Mouse (Mus musculus): ENCODE measurements around the gene Kif1bp.
"Not testable (repeated sequence)": the region's sequence is repeated elsewhere in the genome, so short reads cannot be mapped to it uniquely, and the experiment has no call there.

Kif1bp gene

DNA sequence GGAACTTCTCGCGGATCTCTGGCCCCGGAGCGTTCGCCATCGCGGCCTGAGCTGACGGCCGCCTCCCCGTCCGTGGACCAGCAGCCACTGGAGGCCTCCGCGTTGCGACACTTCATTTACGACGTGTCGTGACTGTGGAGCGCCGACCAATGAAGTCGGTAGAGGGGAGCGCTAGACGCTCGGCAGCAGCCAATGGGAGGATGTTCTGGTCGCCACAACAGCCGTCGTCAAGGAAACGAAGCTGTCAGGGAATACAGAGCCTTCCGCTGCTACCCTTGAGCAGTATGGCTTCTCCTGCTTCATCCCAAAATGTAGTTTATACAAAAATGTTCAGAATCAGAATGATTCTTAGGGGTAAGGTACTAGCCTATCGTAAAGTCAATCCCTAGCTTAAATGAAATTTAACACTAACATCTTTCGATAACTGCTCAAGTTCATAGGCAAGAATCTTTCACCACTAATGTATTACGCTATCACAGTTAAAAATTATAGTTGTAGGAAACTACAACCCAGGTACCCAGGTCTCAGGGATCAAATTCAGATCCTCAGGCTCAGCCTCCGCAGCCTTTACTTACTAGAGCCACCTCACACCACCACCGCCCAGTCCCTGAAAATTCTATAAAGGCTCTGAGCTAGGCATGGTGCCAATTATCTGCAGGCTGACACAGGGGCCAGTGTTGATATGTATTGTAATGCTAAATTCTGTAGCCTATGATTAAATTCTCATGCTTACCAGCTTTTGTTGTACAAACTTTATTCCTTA, at the start of gene Kif1bp:
Gene Kif1bp (minus strand): TSS at position 120 of the 763 bp plus-strand sequence.
- peak; percentile 97 for DNase-seq (ENCODE audit: low read depth)

DNA sequence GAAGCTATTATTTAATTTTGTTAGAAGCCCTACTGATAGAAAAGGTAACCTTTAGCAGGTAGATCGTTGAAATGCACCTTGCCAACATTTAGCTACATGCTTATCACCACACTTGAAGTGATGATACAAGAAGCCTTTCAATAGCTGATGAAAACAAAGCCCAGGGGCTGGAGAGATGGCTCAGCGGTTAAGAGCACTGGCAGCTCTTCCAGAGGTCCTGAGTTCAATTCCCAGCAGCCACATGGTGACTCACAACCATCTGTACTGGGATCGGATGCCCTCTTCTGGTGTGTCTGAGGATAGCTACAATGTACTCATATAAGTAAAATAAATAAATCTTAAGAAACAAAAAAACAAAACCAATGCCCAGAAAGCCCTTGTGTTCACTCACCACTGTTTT, 25.9 kb upstream of the Kif1bp start:
- DNase-seq (ENCODE audit: low read depth) = no peak

DNA sequence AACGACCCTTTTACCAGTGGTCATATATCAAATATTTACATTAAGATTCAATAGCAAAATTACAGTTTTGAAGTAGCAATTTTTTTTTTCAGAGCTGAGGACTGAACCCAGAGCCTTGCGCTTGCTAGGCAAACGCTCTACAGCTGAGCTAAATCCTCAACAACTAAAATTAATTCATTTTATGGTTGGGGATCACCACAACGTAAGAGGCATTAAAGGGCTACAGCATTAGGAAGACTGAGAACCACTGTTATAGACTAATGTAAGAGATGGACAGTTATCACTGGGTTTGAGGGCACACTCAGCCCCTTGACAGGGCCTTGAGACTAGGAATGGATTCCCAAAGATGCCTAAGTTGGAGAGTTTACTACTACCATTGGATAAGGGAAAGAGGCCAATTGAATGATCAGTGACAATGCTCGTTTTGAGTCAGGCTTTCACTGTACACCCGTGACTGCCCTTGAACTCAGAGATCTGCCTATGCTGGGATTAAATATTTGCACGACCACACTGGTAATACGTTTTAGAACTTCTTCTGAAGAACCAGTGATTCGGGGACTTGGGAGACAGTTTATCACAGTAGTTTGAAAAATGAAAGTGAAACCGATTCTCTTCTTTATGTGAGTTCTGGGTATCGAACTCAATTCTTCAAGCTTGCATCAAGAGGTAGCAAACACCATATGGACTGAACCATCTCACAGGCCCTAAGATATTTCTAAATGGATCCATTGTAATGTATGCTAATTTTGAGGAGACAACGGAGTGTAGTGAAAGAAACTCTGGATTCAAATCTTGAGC, 25.2 kb upstream of the Kif1bp start:
- DNase-seq (ENCODE audit: low read depth) = no peak

DNA sequence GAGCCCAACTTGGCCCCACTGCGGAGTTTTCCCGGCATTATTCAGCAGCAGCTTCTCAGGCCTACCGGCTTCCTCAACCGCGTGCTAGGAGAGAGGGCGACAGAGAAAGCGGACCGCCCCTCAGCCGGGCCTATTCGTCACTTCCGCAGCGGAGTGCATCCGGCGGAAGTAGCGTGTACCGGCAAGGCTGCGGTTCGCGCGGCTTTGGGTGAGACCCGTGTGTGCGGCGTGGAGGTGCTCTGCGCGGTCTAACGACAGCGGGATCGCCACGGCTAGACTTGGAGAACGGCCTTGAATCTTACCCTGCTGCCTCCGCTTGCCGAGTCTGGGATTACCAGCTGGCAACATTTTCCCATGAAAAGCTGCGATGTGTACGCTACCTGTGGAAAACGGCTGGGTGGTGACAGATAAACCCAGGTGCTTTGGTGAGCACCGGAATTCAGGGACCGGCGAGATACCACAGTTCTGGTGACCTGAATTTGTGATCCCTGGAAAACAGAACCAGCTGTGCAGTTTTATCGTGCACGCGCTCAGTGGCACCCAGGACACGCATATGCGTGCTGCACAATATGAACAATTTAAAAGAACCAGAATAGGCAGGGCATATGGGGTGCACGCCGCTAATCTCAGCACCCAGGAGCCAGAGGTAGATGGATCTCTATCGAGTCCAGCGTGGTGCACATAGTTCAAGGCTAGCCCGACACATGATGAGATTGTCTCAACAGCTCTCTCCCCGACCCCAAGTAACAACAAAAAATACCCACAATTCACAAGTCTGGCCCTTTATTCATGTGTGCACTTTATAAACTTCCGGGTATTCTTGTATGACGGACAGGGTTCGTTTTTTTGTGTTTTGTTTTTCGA, 24.2 kb upstream of the Kif1bp start, which contains the start of gene Ddx21:
Gene Ddx21 (minus strand): TSS at position 105 of the 864 bp plus-strand sequence.
- DNase-seq (ENCODE audit: low read depth) = peak; percentile 88

DNA sequence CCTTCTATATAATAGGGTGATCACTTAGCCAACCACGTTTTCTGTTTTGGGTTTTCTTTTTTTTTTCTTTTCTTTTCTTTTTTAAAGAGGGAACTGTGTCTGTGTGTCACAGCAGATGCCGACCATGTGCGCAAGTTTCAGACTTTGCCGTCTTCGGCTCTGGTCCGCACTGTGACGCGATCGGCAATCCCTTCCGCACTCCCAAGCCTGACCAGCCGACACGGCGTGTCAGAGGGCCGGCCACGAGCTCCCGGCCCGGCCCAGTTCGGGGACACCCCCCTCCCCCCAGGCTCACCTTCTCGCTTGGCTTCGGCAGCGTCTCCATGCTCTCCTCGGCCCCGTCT, 23.5 kb upstream of the Kif1bp start:
- no peak for DNase-seq (ENCODE audit: low read depth)

DNA sequence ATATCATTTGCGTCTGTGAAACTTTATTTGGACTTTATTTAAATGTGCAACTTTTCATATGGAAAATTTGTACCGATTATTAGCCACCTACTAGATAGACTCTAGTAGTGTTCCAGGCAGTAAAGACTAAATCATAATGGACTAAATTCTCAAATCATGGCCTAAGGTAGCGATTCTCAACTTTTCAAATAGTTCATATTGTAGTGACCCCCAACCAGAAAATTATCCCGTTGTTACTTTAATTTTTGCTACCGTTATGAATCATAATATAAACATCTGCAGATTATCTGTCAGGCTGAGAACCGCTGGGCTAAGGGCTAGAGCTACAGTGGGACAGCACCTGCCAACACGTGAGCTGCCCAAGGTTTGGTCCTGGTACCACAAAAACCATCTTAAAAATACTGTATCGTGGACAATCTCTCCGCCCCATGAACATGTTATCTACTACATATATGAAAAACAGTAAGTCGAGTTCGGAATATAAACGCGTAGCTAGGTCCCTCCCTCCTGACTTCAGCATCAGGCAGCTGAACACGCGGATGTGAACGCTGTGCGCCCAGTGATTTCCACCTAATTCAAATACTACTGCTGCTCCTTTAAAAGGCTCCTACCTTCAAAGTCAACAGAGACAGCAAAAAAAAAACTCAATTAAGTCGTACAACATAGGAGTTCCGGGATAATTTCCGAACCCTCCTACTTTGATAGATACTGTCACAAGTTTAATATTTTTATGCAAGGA, 23.0 kb upstream of the Kif1bp start:
- DNase-seq (ENCODE audit: low read depth) = no peak

DNA sequence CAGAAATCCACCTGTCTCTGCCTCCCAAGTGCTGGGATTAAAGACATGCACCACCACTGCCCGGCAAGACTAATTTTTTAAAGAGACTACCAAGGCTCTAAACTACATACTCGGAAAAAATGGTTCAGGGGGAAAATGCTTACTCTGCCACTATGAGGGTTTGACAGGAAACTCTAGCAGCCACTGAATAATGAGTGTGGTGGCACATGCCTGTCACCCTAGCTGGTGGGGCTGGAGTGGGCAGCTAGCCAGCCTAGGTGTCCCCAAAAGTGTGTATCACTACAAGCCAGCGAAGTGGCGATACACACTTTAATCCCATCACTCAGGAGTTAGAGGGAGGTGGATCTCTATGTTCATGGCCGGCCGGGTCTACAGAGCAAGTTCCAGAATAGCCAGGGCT, 21.8 kb upstream of the Kif1bp start:
- DNase-seq (ENCODE audit: low read depth) = no peak

DNA sequence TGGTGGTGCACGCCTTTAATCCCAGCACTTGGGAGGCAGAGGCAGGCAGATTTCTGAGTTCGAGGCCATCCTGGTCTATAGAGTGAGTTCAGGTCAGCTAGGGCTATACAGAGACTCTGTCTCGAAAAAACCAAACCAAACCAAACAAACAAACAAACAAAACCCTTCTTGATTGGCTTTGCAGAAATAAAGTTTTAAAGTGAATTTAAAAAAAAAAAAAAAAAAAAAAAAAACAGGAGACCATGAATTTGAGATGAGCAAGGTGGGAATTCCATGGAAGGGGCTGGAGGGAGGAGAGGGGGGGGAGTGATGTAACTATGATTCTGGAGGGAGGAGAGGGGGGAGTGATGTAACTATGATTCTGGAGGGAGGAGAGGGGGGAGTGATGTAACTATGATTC, 21.1 kb upstream of the Kif1bp start:
- not testable (repeated sequence) for DNase-seq (ENCODE audit: low read depth)

DNA sequence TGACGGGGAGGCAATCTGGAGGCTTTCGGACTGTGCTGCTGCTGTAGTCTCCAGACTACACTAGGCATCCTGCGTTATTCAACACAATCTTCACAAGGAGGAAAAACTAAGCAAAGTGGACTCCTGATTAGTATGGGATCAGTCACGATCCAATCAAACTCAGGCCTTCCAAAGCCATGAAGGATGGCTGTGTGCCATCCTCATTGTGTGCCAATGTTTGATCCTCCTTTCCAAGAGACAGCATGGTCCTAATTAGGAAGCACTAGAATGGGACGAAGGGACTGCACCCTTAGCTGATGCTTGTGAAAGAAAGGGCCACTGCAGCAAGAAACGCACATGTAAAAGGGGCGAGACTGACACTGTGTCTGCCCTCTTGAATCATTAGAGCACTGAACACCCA, 14.2 kb upstream of the Kif1bp start:
- no peak for DNase-seq (ENCODE audit: low read depth)

DNA sequence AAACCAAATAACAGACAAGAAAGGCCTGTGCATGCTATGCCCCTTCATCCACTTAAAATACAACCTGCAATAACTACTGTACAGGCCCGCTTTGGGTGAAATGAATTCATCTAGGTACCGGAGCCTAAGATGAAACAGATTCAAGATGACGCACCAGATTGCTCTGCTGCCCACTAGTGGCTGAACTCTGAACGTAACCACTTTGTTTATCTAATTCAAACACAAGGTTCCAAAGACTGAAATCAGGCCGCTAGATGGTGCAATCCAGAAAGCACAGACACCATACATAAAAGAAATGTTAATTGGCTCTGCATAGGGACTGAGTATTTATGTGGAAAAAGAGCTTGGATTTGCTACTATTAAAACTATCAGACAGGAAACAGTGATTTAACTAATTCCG, 11.9 kb upstream of the Kif1bp start:
- peak; percentile 95 for DNase-seq (ENCODE audit: low read depth)

DNA sequence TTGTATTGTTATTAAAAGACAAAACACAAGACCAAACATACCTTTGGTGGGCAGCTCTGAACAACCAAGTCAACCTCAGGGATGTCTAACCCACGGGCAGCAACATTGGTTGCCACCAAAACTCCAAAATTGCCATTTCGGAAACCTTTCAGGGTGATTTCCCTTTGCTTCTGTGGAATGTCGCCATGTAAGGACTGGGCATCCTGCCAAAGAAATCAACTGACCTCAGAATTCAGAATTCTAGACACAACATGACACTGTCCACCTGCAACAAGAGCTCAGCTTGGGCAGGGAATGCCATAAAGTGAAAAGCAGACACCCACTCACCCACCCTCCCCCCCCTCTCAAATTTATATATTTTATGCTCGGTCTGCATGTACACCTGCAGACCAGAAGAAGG, 10.4 kb upstream of the Kif1bp start:
- DNase-seq (ENCODE audit: low read depth) = no peak

DNA sequence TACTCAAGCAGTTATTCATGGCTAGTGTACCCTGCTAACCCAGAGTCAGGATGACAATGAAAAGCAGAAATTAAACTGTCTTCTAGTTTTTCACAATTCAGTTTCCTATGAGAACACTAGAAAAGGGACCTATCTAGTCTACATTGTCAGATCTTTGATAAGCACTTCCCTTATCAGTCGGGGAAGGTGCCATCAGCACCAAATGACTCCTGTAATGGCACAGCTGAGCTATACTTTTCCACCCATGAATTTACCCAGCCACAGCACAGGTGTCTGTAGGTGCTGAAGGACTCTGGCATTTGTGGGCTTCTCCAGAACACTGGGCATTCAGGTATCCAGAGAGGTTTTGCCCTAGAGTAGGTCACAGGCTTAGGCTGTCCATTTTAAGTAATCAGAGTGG, 5.0 kb upstream of the Kif1bp start:
- no peak for DNase-seq (ENCODE audit: low read depth)

DNA sequence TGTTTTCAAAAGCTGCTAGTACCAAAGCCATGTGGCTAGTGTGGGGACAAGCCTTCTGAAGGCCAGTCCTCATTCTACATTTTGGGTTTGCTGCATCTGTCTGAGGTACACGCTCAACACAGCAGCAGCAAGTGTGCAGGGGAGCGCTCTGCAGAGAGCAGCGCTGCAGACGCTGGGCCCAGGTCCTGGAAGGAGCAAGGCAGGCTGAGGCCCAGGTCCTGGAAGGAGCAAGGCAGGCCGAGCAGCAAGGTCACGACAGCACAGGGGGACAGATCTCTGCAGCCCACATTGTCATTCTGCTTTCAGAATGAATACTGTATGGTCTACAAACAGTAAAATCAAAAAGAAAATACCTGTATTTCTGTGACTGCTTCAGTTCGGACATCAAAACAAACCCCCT, 4.4 kb upstream of the Kif1bp start:
- DNase-seq (ENCODE audit: low read depth) = no peak

DNA sequence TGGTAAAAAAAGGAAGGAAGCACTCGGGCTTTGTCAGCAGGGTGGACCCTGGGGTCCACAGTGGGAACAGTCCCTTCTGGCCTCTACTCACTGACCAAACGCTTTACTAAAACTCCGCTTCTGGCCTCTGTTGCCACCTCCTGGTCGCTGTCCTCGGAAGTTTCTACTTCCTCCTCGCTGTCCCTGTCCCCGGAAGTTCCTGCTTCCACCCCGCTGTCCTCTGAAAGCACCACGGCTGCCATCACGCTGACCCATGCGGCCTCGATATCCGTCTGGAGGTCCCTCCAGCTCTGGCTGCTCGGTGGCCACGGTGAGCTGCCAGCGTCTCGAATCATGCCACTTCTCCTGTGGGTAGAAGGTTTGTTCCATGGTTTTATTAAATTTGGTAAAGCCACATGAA, 4.0 kb upstream of the Kif1bp start:
- no peak for DNase-seq (ENCODE audit: low read depth)

DNA sequence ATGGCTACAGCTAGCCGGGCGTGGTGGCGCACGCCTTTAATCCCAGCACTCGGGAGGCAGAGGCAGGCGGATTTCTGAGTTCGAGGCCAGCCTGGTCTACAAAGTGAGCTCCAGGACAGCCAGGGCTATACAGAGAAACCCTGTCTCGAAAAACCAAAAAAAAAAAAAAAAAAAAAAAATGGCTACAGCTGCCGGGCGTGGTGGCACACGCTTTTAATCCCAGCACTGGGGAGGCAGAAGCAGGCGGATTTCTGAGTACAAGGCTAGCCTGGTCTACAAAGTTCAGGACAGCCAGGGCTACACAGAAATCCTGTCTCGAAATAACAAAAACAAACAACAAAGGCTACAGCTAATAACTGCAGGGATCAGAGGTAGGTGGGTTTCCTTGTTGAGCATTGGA, 872 bp upstream of the Kif1bp start:
- not testable (repeated sequence) for DNase-seq (ENCODE audit: low read depth)

DNA sequence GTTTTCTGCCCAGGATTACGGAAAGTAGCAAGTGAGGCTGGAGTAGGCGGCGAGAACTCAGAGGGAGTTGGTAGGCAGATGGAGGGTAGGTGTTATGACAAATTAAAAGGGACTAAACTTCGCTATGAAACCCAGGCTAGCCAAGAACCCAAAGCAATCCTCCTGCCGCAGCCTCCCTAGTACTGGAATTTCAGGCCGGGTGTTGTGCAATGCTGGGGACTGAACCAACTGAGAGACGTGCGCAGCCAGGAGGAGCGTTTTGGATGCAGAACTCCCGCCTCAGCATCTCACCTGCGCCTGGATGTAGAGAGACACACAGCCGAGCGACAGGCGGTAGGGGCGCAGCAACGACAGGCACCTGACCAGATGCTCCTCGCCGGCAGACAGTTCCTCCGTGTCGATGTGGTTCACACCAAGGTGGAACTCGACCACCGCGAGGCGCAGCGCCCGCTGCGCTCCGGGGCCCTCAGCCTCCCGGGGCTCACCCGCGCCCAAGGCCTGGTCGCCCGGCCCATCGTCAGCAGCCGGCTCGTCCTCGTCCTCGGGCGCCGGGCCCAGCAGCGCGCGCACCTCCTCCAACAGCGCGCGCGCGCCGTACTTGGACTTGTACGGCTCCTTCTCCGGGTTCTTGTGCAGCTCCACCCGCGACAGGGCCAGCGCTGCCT, 452 bp downstream of the Kif1bp start:
- DNase-seq (ENCODE audit: low read depth) = no peak

DNA sequence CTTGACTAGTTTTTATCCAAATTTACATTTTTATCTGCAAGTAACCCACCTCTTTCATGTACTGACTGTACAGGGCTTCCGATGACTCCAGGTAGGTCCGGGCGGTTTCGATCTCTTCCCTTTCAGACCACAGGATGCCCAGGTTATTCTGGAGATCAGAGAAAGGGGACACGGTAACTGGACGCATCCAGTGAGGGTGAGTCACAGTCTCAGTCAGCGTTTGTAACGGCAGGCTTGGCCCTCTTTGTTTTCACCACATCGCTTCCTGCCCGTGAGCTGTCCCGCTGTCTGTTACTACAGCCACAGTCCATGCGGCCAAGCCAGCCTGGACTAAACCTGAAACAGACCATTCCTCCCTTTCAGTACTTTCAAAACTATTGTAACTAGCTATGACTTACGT, 3.3 kb downstream of the Kif1bp start:
- no peak for DNase-seq (ENCODE audit: low read depth)

DNA sequence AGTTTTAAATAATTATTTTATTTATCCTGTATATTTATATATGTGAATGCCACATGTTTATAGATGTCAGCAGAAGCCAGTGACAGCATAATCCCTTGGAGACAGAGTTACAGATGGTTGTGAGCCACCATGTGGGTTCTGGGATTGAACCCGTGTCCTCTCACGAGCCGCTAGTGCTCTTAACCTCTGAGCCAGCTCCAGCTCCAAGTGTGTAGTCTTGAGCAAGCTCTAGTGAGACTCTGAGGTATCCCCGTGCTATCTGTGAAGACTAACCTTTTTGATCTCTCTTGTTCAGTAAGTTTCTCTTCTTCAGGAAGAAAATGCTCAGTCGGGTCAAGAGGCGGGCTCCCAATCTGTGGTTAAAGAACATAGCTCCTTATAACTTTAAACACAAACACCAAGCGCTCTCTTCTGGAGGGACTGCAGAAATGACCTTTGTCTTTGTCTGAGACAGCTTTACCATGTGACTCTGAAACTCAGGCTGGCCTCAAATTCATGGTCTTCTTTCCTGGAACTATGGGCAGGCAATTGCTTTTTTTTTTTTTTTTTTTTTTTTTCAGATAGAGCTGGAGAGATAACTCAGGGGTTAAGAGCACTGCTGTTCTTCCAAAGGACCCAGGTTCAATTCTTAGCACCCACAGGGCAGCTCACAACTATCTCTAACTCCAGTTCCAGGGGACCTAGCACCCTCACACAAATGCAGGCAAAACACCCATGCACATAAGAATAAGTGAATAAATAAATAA, 8.0 kb downstream of the Kif1bp start:
- DNase-seq (ENCODE audit: low read depth) = no peak

DNA sequence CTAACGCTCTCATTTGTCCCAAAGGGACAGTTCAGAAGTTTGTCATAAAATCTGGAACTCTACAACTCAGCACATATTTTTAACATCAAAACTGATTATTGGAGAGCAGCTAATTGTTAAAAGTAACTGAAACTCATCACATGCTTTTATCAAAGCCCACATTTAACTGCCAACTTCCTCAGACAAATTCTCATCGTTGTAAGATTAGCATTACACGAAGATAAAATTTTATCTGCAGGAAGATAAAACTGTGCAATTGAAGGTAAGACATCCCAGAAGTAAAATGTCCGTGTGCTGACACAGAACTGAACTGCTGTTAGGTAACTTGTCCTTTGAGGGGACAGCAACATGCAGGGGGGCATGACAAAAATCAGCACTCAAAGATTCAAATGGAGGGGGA, 9.4 kb downstream of the Kif1bp start:
- no peak for DNase-seq (ENCODE audit: low read depth)

DNA sequence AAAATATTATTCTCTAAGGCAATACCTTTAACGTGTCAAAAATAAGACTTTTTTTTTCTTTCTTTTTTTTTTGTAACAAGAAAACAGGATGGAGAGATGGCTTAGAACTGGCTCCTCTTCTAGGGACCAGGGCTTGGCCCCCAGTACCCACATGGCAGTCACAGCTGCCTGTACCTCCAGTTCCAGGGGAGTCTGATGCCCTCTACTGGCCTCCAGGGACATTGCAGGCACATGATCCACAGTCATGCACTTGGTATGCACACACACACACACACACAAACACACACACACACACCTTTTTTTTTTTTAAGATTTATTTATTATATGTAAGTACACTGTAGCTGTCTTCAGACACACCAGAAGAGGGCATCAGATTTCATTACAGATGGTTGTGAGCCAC, 20.5 kb downstream of the Kif1bp start:
- no peak for DNase-seq (ENCODE audit: low read depth)

DNA sequence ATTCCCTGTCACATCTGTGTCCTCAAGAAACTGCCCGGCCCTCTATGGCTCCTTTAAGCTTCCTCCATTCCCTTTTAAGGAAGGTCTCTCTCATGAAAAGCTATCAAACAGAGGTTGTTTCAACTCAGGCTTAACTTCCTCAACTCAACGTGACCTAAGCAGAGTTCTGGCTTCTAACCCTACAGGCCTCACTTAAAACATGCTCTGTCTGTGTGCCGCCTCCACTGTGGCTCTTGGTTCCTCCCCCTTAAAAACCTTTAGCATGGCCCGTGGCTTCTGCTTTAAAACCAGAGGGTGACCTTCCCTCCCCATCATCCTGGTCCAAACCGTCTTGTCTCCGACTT, 21.7 kb downstream of the Kif1bp start:
- DNase-seq (ENCODE audit: low read depth) = no peak
